Mouse (Mus musculus) stomach, embryonic 16.5 days (tissue): ENCODE results near the gene Prrx1. TPM values are rescaled to one million over a fixed set of nuclear protein-coding genes. Genes with fewer than 3 reads are reported as not detected.

Source experiments
- ATAC-seq: fragments of 200-750 bp; cut with Nextera tagmentation; 2 replicates; pipeline ENCODE4 v1.8.0; 2017; ENCODE audit warnings: moderate number of reproducible peaks, moderate TSS enrichment; ENCODE audit not compliant: insufficient read depth, low FRiP score
- H3K27ac ChIP-seq: fragments of 300-500 bp; sonication (generic); 2 replicates; pipeline ENCODE4 v1.5.1; 2014; ENCODE audit warnings: low read length
- H3K27me3 ChIP-seq: fragments of 300-500 bp; sonication (generic); 2 replicates; pipeline ENCODE4 v1.6.1; 2014; ENCODE audit warnings: low read length, control low read depth, mixed read lengths; ENCODE audit not compliant: control insufficient read depth, insufficient read depth
- H3K36me3 ChIP-seq: fragments of 300-500 bp; sonication (generic); 2 replicates; pipeline ENCODE4 v1.6.1; 2014; ENCODE audit warnings: low read length; ENCODE audit not compliant: control insufficient read depth, insufficient read depth
- H3K4me1 ChIP-seq: fragments of 300-500 bp; sonication (generic); 2 replicates; pipeline ENCODE4 v1.6.1; 2014; ENCODE audit warnings: low read length, control low read depth, mixed read lengths; ENCODE audit not compliant: control insufficient read depth, insufficient read depth
- H3K4me2 ChIP-seq: fragments of 300-500 bp; sonication (generic); 2 replicates; pipeline ENCODE4 v1.6.1; 2014; ENCODE audit warnings: low read depth, low read length, mixed read lengths
- H3K4me3 ChIP-seq: fragments of 300-500 bp; sonication (generic); replicated peaks from 2 replicates; pipeline ENCODE4 v1.5.1; 2014; ENCODE audit warnings: mild to moderate bottlenecking, low read length
- H3K9ac ChIP-seq: fragments of 300-500 bp; sonication (generic); 2 replicates; pipeline ENCODE4 v1.6.1; 2014; ENCODE audit warnings: low read length
- H3K9me3 ChIP-seq: fragments of 300-500 bp; sonication (generic); replicated peaks from 2 replicates; pipeline ENCODE4 v1.6.1; 2016; ENCODE audit warnings: low read length, control low read depth; ENCODE audit not compliant: control insufficient read depth
- WGBS: fragments of 180-500 bp; shearing (Covaris S2); extraction: QIAGEN DNeasy Blood & Tissue Kit; methylation state at CpG from one replicate; pipeline ENCODE4 v1.1.7; 2014; 5-methylcytosine and 5-hydroxymethylcytosine counted together
- polyA plus RNA-seq: library from polyadenylated mRNA; unstranded; fragments of >200 nt; fragmentation: Nextera tagmentation; extraction: Ambion mirVana; gene quantifications from 2 replicates; pipeline ENCODE4 v1.2.1, GENCODE M21; 2015

Prrx1 gene
- polyA plus RNA-seq, 1 experiment from 2014 or later: 9.6 TPM

- Histone ChIP-seq H3K27ac (no peak overlapping the region), H3K4me3 (no peak overlapping the region), H3K36me3 (no peaks in the 10 kb centered on the region), H3K4me1 (no peaks in the 10 kb centered on the region), H3K4me2 (no peak overlapping the region), H3K27me3 (no peaks in the 10 kb centered on the region), H3K9me3 (no peaks in the 10 kb centered on the region), H3K9ac (no peak overlapping the region)
- no peak for ATAC-seq
- 77% methylated on average over 3 of the region's 3 CpGs for WGBS
These were observed 37.5 kb upstream of the Prrx1 start for GRCm38 (mm10) chr1:163350988-163351387.

GRCm38 (mm10) chr1:163345541-163345940 is 32.0 kb upstream of the Prrx1 start:
- Histone ChIP-seq H3K9me3 (no peaks in the 10 kb centered on the region), H3K9ac (no peak overlapping the region), H3K4me3 (no peak overlapping the region), H3K4me1 (no peaks in the 10 kb centered on the region), H3K27me3 (no peaks in the 10 kb centered on the region), H3K4me2 (no peak overlapping the region), H3K27ac (no peak overlapping the region), H3K36me3 (no peaks in the 10 kb centered on the region)
- ATAC-seq: no peak
- WGBS: 81% methylated on average over 5 of the region's 5 CpGs

- H3K9ac ChIP-seq: no peak overlapping the region
- no peak overlapping the region for H3K4me2 ChIP-seq
- no peaks in the 10 kb centered on the region for H3K27me3 ChIP-seq
- H3K9me3 ChIP-seq: no peaks in the 10 kb centered on the region
- H3K36me3 ChIP-seq: no peaks in the 10 kb centered on the region
- H3K27ac ChIP-seq: no peak overlapping the region
- WGBS: 29% methylated on average over 1 of the region's 1 CpGs
- H3K4me3 ChIP-seq: no peak overlapping the region
- H3K4me1 ChIP-seq: no peaks in the 10 kb centered on the region
- no peak for ATAC-seq
These were observed 31.4 kb upstream of the Prrx1 start for GRCm38 (mm10) chr1:163344931-163345330.

GRCm38 (mm10) chr1:163339219-163339561 is 25.7 kb upstream of the Prrx1 start:
- no peak overlapping the region for H3K4me3 ChIP-seq
- no peak overlapping the region for H3K27ac ChIP-seq
- H3K36me3 ChIP-seq: no peaks in the 10 kb centered on the region
- ATAC-seq: no peak
- no peaks in the 10 kb centered on the region for H3K9me3 ChIP-seq
- no peak overlapping the region for H3K4me2 ChIP-seq
- no peaks in the 10 kb centered on the region for H3K27me3 ChIP-seq
- H3K4me1 ChIP-seq: no peaks in the 10 kb centered on the region
- 28% methylated on average over 3 of the region's 3 CpGs for WGBS
- no peak overlapping the region for H3K9ac ChIP-seq

- Histone ChIP-seq H3K4me3 (no peak overlapping the region), H3K27me3 (no peaks in the 10 kb centered on the region), H3K4me1 (no peaks in the 10 kb centered on the region), H3K36me3 (no peaks in the 10 kb centered on the region), H3K4me2 (no peak overlapping the region), H3K9me3 (no peaks in the 10 kb centered on the region), H3K27ac (no peak overlapping the region), H3K9ac (no peak overlapping the region)
- 58% methylated on average over 7 of the region's 7 CpGs for WGBS
- ATAC-seq: no peak
These were observed 25.2 kb upstream of the Prrx1 start for GRCm38 (mm10) chr1:163338525-163339218.

- no peak overlapping the region for H3K9ac ChIP-seq
- no peaks in the 10 kb centered on the region for H3K9me3 ChIP-seq
- H3K4me2 ChIP-seq: no peak overlapping the region
- no peak for ATAC-seq
- H3K36me3 ChIP-seq: no peaks in the 10 kb centered on the region
- no peak overlapping the region for H3K27ac ChIP-seq
- H3K27me3 ChIP-seq: no peaks in the 10 kb centered on the region
- no peak overlapping the region for H3K4me3 ChIP-seq
- 90% methylated on average over 2 of the region's 2 CpGs for WGBS
- H3K4me1 ChIP-seq: no peaks in the 10 kb centered on the region
These were observed 24.3 kb upstream of the Prrx1 start for GRCm38 (mm10) chr1:163337821-163338220.

GRCm38 (mm10) chr1:163327279-163327678 is 13.8 kb upstream of the Prrx1 start:
- Histone ChIP-seq H3K36me3 (no peaks in the 10 kb centered on the region), H3K27ac (no peak overlapping the region), H3K9ac (no peak overlapping the region), H3K4me3 (no peak overlapping the region), H3K9me3 (no peaks in the 10 kb centered on the region), H3K27me3 (no peaks in the 10 kb centered on the region), H3K4me1 (no peaks in the 10 kb centered on the region), H3K4me2 (no peak overlapping the region)
- no peak for ATAC-seq
- WGBS: 58% methylated on average over 2 of the region's 2 CpGs

- Histone ChIP-seq H3K4me2 (no peak overlapping the region), H3K36me3 (no peaks in the 10 kb centered on the region), H3K9ac (no peak overlapping the region), H3K9me3 (no peaks in the 10 kb centered on the region), H3K4me1 (peaks cover under 1% of the 10 kb centered on the region; the same call in 1 of the 2 replicates), H3K27ac (no peak overlapping the region), H3K27me3 (peaks cover 13% of the 10 kb centered on the region), H3K4me3 (no peak overlapping the region)
- ATAC-seq: no peak
- 57% methylated on average over 3 of the region's 3 CpGs for WGBS
These were observed 6.4 kb upstream of the Prrx1 start for GRCm38 (mm10) chr1:163319669-163320571.

GRCm38 (mm10) chr1:163316920-163317319 is 3.4 kb upstream of the Prrx1 start:
- ATAC-seq: no peak
- H3K9ac ChIP-seq: no peak overlapping the region
- H3K27me3 ChIP-seq: peaks cover 14% of the 10 kb centered on the region
- H3K36me3 ChIP-seq: no peaks in the 10 kb centered on the region
- H3K27ac ChIP-seq: no peak overlapping the region
- no peak overlapping the region for H3K4me3 ChIP-seq
- H3K4me2 ChIP-seq: no peak overlapping the region
- 18% methylated on average over 1 of the region's 1 CpGs for WGBS
- H3K4me1 ChIP-seq: peaks cover 16% of the 10 kb centered on the region
- no peaks in the 10 kb centered on the region for H3K9me3 ChIP-seq
